Mouse (Mus musculus) adrenal gland, postnatal 36 days (tissue): Measurements from ENCODE around the gene 9830107B12Rik. TPM values are rescaled to one million over a fixed set of nuclear protein-coding genes. Genes with fewer than 3 reads are reported as not detected.

Experiments used
- DNase-seq, 2 experiments: peaks; one replicate each; pipeline ENCODE4 v3.0.0; 2021; ENCODE audit warnings: mixed read lengths in 1 of 2
- total RNA-seq, 2 experiments: library from RNA; stranded (reverse); gene quantifications; 2 replicates each; pipeline ENCODE4 v1.2.3; 2021

9830107B12Rik gene
- total RNA-seq, 2 experiments from 2014 or later = not detected

- DNase-seq = no peak
These were observed 51.0 kb downstream of the 9830107B12Rik start for GRCm38 (mm10) chr17:48094820-48095680.

DNA sequence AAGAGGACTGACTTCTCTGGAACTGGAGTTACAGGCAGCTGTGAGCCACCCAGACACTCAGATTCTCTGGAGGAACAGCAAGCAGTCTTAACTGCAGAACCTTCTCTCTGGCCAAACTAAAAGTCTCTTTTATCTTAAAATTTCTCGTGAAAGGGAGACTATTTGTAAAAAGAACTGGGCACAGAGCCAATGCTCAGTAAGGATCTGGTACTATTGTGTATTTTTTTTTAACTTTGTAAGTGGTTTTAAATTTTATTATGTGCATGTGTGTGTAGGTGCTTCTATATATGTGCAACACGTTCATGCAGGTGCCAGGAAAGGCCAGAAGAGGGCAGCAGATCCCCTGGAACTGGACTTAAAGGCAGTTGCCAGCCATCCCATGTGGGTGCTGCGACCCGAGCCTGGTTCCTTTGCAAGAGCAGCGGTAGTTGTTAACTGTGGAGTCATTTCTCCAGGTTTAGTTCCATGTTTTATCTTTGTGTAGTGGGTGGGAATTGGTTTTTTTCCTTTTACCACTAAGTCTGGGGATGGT lies 52.7 kb downstream of the 9830107B12Rik start:
- no peak for DNase-seq

- DNase-seq = no peak
These were observed 55.8 kb downstream of the 9830107B12Rik start for GRCm38 (mm10) chr17:48090305-48090704.

DNA sequence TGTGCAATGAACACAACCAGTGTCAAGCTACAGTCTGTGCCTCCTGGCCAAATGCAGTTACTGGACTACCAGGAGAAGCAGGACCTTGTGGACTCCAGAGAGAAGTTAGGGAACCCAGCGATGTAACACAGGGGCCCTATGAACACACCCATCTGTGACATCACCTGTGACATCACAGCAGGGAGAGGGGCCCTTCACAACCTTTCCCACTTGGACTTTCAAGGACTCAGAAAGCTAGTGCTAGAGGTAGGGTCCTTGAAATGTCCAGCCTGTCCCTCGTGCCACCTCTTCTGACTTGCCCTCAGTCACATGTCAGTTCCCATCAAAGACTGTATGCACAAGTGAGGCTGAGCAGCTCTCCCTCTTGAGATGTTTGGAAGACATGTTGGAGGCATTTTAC lies 56.6 kb downstream of the 9830107B12Rik start:
- DNase-seq = no peak

DNA sequence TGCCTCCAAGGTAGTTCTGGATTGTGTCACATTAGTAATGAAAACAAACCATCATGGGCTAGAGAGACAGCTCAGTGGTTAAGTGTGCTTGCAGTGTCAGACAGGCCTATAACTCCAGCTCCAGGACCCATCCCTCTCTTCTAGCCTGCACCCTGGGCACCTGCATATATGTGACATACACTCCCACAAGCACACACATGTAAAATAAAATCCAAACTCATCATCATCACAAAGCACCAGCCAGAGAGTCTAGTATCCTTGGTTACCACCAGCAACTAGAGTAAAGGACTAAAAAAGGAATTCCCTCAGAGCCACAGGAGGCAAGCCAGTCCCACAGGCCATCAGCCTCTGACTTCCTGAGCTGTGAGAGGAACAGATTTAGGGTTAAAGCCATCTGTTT lies 57.0 kb downstream of the 9830107B12Rik start, which contains the start of gene 1700067P10Rik:
Gene 1700067P10Rik (plus strand): TSS at position 301 of the 400 bp plus-strand sequence.
- no peak for DNase-seq

DNA sequence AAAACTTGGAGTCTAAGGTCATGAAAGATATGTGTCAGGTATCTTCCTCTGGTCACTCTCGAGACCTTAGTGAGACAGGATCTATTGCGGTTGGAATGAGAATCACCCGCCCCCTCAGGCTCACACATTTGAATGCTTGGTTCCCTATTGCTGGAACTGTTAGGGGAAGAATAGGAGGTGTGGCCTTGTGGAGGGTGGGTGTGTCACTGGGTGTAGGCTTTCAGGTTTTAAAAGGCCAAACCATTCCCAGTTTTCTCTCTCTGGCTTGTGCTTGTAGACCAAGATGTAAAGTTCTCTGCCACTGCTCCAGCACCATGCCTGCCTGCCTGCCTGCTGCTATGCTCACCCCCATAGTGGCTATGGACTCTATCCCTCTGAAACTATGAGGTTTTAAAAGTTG lies 65.4 kb downstream of the 9830107B12Rik start:
- no peak for DNase-seq

Other genes with a start within 250 kb of the 9830107B12Rik start
- 10 to 100 TPM; 23.0 to 23.6 TPM for gene Foxp4, start 221.6 kb downstream of the 9830107B12Rik start, total RNA-seq
- gene 1700122O11Rik, start 108.0 kb downstream of the 9830107B12Rik start, total RNA-seq = not detected
- gene 1700067P10Rik, start 56.9 kb downstream of the 9830107B12Rik start, total RNA-seq = not detected
- gene A530064D06Rik, start 21.0 kb upstream of the 9830107B12Rik start, total RNA-seq = not detected
- under 1 TPM; 0.10 to 0.17 TPM for gene Trem1, start 86.5 kb upstream of the 9830107B12Rik start, total RNA-seq
- not detected for gene Trem3, start 101.5 kb upstream of the 9830107B12Rik start, total RNA-seq
- gene Treml4, start 118.0 kb upstream of the 9830107B12Rik start, total RNA-seq = 1 to 10 TPM in 1 of 2 experiments, under 1 TPM in 1; 0.36 to 1.5 TPM
- gene Treml2, start 153.2 kb upstream of the 9830107B12Rik start, total RNA-seq = under 1 TPM; 0.23 to 0.46 TPM
- under 1 TPM; 0.13 to 0.23 TPM for gene B430306N03Rik, start 169.9 kb upstream of the 9830107B12Rik start, total RNA-seq
- 1 to 10 TPM; 2.7 to 6.0 TPM for gene Trem2, start 200.1 kb upstream of the 9830107B12Rik start, total RNA-seq
- gene Treml1, start 213.6 kb upstream of the 9830107B12Rik start, total RNA-seq = under 1 TPM in 1 of 2 experiments, not detected in 1; 0.33 TPM